ENCODE assay signal across 12 mouse cellular contexts in the genomic region with DNA sequence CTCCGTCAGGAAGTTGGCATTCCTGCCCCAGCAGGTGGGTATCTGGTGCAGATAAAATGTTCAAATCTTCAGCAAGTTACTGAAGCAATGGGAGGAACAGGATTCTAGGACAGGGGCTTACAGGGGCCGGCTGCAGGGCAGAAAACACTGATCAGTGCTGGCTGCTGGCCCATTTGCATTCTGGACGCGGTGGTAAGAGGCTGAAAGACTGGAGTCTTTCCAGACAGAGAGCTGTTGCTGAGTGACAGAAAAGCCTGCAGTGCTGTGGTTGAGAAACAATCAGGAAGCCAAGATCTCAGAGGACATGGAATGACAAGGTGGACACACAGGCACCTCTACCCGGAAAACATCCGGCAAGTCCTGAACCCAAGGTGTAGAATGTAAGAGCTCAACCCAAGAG. TPM values are rescaled to one million over a fixed set of nuclear protein-coding genes. Genes with fewer than 3 reads are reported as not detected.
DNase-seq lines count a peak whose midpoint lies in the region; ATAC-seq lines count a peak whose summit lies in the region.
"Had no signal": no experiment of that assay in that cellular context is flagged by ENCODE, and none has a peak within 500 bp of the region (broad histone marks: within the 10 kb centered on the region; RNA-seq: fewer than 3 reads in every experiment).

No protein-coding gene starts in this region.

- peak; percentile 28 for DNase-seq in adrenal gland, postnatal 14 days
- no peak for DNase-seq in adrenal gland, adult 2 months
- no peak for DNase-seq in limb, embryonic 10.5 days (ENCODE audit: low spot score)
- DNase-seq in layer of hippocampus, adult 11-12 months (ENCODE audit: low spot score) = no peak

- H3K4me2 ChIP-seq in limb, embryonic 12.5 days = no peak overlapping the region
- H3K4me2 ChIP-seq in heart, embryonic 15.5 days = 0 out of 2 replicates have a peak overlapping the region, but pooled peaks have one; percentile 17
- no peak overlapping the region for H3K4me2 ChIP-seq in midbrain, embryonic 16.5 days (ENCODE audit: low read length)

- WGBS in limb, embryonic 12.5 days = 79% methylated on average over 6 of the region's 6 CpGs
- 87% methylated on average over 6 of the region's 6 CpGs for WGBS in limb, embryonic 10.5 days
- WGBS in heart, embryonic 15.5 days = 19% methylated on average over 6 of the region's 6 CpGs
- 35% methylated on average over 6 of the region's 6 CpGs for WGBS in midbrain, embryonic 16.5 days

- peaks cover 13% of the 10 kb centered on the region for H3K4me1 ChIP-seq in limb, embryonic 12.5 days (replicated peaks)
- H3K4me1 ChIP-seq in limb, embryonic 10.5 days = peaks cover 18% of the 10 kb centered on the region
- peaks cover 18% of the 10 kb centered on the region for H3K4me1 ChIP-seq in heart, embryonic 15.5 days (replicated peaks)
- 0 out of 2 replicates have a peak, but pooled peaks cover 12% of the 10 kb centered on the region for H3K4me1 ChIP-seq in midbrain, embryonic 16.5 days (ENCODE audit: control insufficient read depth, insufficient read depth, low read length)

- no peak overlapping the region for H3K27ac ChIP-seq in limb, embryonic 12.5 days
- no peak overlapping the region for H3K27ac ChIP-seq in limb, embryonic 10.5 days
- H3K27ac ChIP-seq in heart, embryonic 15.5 days = peak overlapping the region; percentile 83
- H3K27ac ChIP-seq in midbrain, embryonic 16.5 days (ENCODE audit: low read length) = peak overlapping the region; percentile 51

- H3K4me3 ChIP-seq in limb, embryonic 12.5 days (replicated peaks) = no peak overlapping the region
- H3K4me3 ChIP-seq in limb, embryonic 10.5 days = no peak overlapping the region
- no peak overlapping the region for H3K4me3 ChIP-seq in heart, embryonic 15.5 days
- no peak overlapping the region for H3K4me3 ChIP-seq in midbrain, embryonic 16.5 days (ENCODE audit: low read depth, low read length)

- 0 out of 2 replicates have a peak overlapping the region, but pooled peaks have one; percentile 4 for H3K9ac ChIP-seq in limb, embryonic 12.5 days (replicated peaks)
- no peak overlapping the region for H3K9ac ChIP-seq in heart, embryonic 15.5 days
- no peak overlapping the region for H3K9ac ChIP-seq in midbrain, embryonic 16.5 days (ENCODE audit: low read depth, low read length)

- ATAC-seq in limb, embryonic 12.5 days (ENCODE audit: insufficient number of reproducible peaks, insufficient read depth, low FRiP score, low TSS enrichment, low read depth) = no peak
- peak; percentile 74 for ATAC-seq in heart, embryonic 15.5 days (replicated peaks; ENCODE audit: insufficient number of reproducible peaks, insufficient read depth, low FRiP score, low read depth)
- ATAC-seq in midbrain, embryonic 16.5 days = no peak
- ATAC-seq in monocyte, adult 5-6 weeks (replicated peaks; ENCODE audit: insufficient number of reproducible peaks, low FRiP score, low TSS enrichment, poor library complexity, severe bottlenecking) = no peak

- no peaks in the 10 kb centered on the region for H3K27me3 ChIP-seq in limb, embryonic 12.5 days
- no peaks in the 10 kb centered on the region for H3K27me3 ChIP-seq in limb, embryonic 10.5 days (ENCODE audit: low read depth, poor library complexity, severe bottlenecking)
- no peaks in the 10 kb centered on the region for H3K27me3 ChIP-seq in heart, embryonic 15.5 days
- no peaks in the 10 kb centered on the region for H3K27me3 ChIP-seq in midbrain, embryonic 16.5 days (ENCODE audit: control insufficient read depth, insufficient read depth, low read depth, low read length)

- no peaks in the 10 kb centered on the region for H3K9me3 ChIP-seq in limb, embryonic 12.5 days
- no peaks in the 10 kb centered on the region for H3K9me3 ChIP-seq in limb, embryonic 10.5 days (replicated peaks)
- no peaks in the 10 kb centered on the region for H3K9me3 ChIP-seq in heart, embryonic 15.5 days (replicated peaks)
- no peaks in the 10 kb centered on the region for H3K9me3 ChIP-seq in midbrain, embryonic 16.5 days (replicated peaks; ENCODE audit: control insufficient read depth, low read length, poor library complexity, severe bottlenecking)

- no peaks in the 10 kb centered on the region for H3K36me3 ChIP-seq in limb, embryonic 12.5 days
- H3K36me3 ChIP-seq in limb, embryonic 10.5 days = no peaks in the 10 kb centered on the region
- no peaks in the 10 kb centered on the region for H3K36me3 ChIP-seq in heart, embryonic 15.5 days
- H3K36me3 ChIP-seq in midbrain, embryonic 16.5 days (ENCODE audit: control insufficient read depth, insufficient read depth, low read length) = peaks cover 30% of the 10 kb centered on the region

RNA-seq across cellular contexts. Expression of a gene that starts 16.6 kb away (rescaled TPM):
- total RNA-seq in adrenal gland, postnatal 14 days (2021) = 18.5 and 25.5 TPM in 2 replicates
- total RNA-seq in adrenal gland, adult 2 months (2021) = 10 to 100 TPM; 33.6 to 43.0 TPM
- polyA plus RNA-seq in adrenal gland, adult 2 months (2012; rRNA removed) = 25.7 and 29.0 TPM in 2 replicates
- 10.3 and 12.4 TPM in 2 replicates for polyA plus RNA-seq in limb, embryonic 12.5 days (2016; fragmentation: Nextera tagmentation; extraction: Ambion mirVana)
- polyA plus RNA-seq in limb, embryonic 10.5 days (2016; fragmentation: Nextera tagmentation; extraction: Ambion mirVana) = 2.2 and 4.9 TPM in 2 replicates
- 10.2 and 13.8 TPM in 2 replicates for polyA plus RNA-seq in heart, embryonic 15.5 days (2015; fragmentation: Nextera tagmentation; extraction: Ambion mirVana)
- polyA plus RNA-seq in midbrain, embryonic 16.5 days (2015; fragmentation: Nextera tagmentation; extraction: Ambion mirVana) = 514 and 519 TPM in 2 replicates
- not detected in 3 replicates for total RNA-seq in monocyte, adult 5-6 weeks (2017)

RNA-seq across cellular contexts. Expression of a gene that starts 49.9 kb away (rescaled TPM):
- total RNA-seq in adrenal gland, postnatal 14 days (2021) = 2.3 and 40.2 TPM in 2 replicates
- under 1 TPM in 1 of 2 experiments, not detected in 1; 0.92 TPM for total RNA-seq in adrenal gland, adult 2 months (2021)
- 0.44 TPM in 1 of 2 replicates, not detected in the other for polyA plus RNA-seq in adrenal gland, adult 2 months (2012; rRNA removed)
- not detected in 2 replicates for polyA plus RNA-seq in limb, embryonic 12.5 days (2016; fragmentation: Nextera tagmentation; extraction: Ambion mirVana)
- 0.11 TPM in 1 of 2 replicates, not detected in the other for polyA plus RNA-seq in limb, embryonic 10.5 days (2016; fragmentation: Nextera tagmentation; extraction: Ambion mirVana)
- polyA plus RNA-seq in heart, embryonic 15.5 days (2015; fragmentation: Nextera tagmentation; extraction: Ambion mirVana) = 0.14 TPM in 1 of 2 replicates, not detected in the other
- not detected in 2 replicates for polyA plus RNA-seq in midbrain, embryonic 16.5 days (2015; fragmentation: Nextera tagmentation; extraction: Ambion mirVana)
- not detected in 3 replicates for total RNA-seq in monocyte, adult 5-6 weeks (2017)
- total RNA-seq: heart, postnatal 36 days had no signal
- polyA plus RNA-seq: embryonic facial prominence, embryonic 11.5 days; limb, embryonic 11.5 days; stomach, embryonic 14.5 days had no signal

Comparison
In these comparisons a context has a peak if more than half of its experiments do, and no peak if none do; other contexts are left out.
1. H3K27ac ChIP-seq: peak in heart, embryonic 15.5 days (single experiment) and midbrain, embryonic 16.5 days (single experiment); none in limb, embryonic 12.5 days (single experiment) and limb, embryonic 10.5 days (single experiment).
2. RNA of a gene that starts 16.6 kb away (polyA plus RNA-seq): 514 to 519 TPM in midbrain, embryonic 16.5 days; 25.7 to 29.0 TPM in adrenal gland, adult 2 months, 10.3 to 12.4 TPM in limb, embryonic 12.5 days, 10.2 to 13.8 TPM in heart, embryonic 15.5 days and 2.2 to 4.9 TPM in limb, embryonic 10.5 days; every median in the first group is over 10 times any median in the second.